Comparison of ENCODE assay signal across 22 mouse cellular contexts in the genomic region with DNA sequence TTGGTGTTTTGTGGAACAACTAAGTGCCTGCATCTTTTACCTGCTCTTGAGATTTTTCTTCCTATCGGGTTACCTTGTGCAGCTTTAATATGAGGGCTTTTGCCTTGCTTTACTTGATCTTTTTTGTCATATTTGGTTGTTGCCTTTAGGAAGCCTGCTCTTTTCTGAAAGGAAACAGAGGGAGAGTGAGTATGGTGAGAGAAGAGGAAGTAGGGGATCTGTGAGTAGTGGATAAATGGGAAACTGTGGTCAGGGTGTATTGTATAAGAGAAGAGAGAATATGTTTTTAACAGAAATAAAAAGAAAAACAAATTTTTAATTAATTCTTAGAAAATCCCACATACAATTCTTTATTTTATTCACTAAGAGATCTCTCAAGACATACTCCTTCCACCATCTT. TPM values are rescaled to one million over a fixed set of nuclear protein-coding genes. Genes with fewer than 3 reads are reported as not detected.
DNase-seq lines count a peak whose midpoint lies in the region; ATAC-seq lines count a peak whose summit lies in the region.
"Had no signal": no experiment of that assay in that cellular context is flagged by ENCODE, and none has a peak within 500 bp of the region (broad histone marks: within the 10 kb centered on the region; RNA-seq: fewer than 3 reads in every experiment).

No protein-coding gene starts in this region.

- H3K36me3 ChIP-seq in liver, embryonic 11.5 days (ENCODE audit: control insufficient read depth, insufficient read depth, low read length), result no peaks in the 10 kb centered on the region
- no peaks in the 10 kb centered on the region for H3K36me3 ChIP-seq in liver, embryonic 13.5 days
- H3K36me3 ChIP-seq in kidney, embryonic 14.5 days (ENCODE audit: control insufficient read depth, insufficient read depth, low read length), result no peaks in the 10 kb centered on the region
- H3K36me3 ChIP-seq: embryonic facial prominence, embryonic 10.5 days; heart, embryonic 15.5 days; hindbrain, embryonic 15.5 days had no signal

- H3K9me3 ChIP-seq in liver, embryonic 11.5 days (ENCODE audit: control insufficient read depth, low read length), result no peaks in the 10 kb centered on the region
- H3K9me3 ChIP-seq in liver, embryonic 13.5 days (replicated peaks), result no peaks in the 10 kb centered on the region
- H3K9me3 ChIP-seq in kidney, embryonic 14.5 days (ENCODE audit: control insufficient read depth, low read length), result no peaks in the 10 kb centered on the region; the same call in 1 of the 2 replicates
- H3K9me3 ChIP-seq: embryonic facial prominence, embryonic 10.5 days; forebrain, embryonic 13.5 days; heart, embryonic 15.5 days; hindbrain, embryonic 15.5 days had no signal

- no peak for DNase-seq in liver, embryonic 11.5 days (ENCODE audit: low spot score)
- no peak for DNase-seq in liver
- DNase-seq in MEL-GATA-1-ER (ENCODE audit: extremely low read depth, low read depth), result peak; percentile 80
- DNase-seq in liver, embryonic 13.5 days, result no peak
- DNase-seq in layer of hippocampus, postnatal 25 days (ENCODE audit: extremely low spot score in 1 of 2, low spot score in 1 of 2), result no peak
- DNase-seq in right cerebral cortex, postnatal 14 days, result no peak
- DNase-seq: adrenal gland, postnatal 10 days; cerebellum, adult 11-12 months; cerebellum, adult 9-10 months; cerebellum, postnatal 36 days; forebrain, postnatal 0 days; gastrocnemius, adult 2 months; gastrocnemius, postnatal 25 days; heart, adult 11 months; heart, postnatal 14 days had no signal

- 51% methylated on average over 1 of the region's 1 CpGs for WGBS in liver, embryonic 11.5 days
- 19% methylated on average over 1 of the region's 1 CpGs for WGBS in liver, embryonic 13.5 days (ENCODE audit: insufficient replicate concordance)
- 91% methylated on average over 1 of the region's 1 CpGs for WGBS in kidney, embryonic 14.5 days

- H3K4me2 ChIP-seq in liver, embryonic 11.5 days, result no peak overlapping the region
- peak overlapping the region; percentile 65; the same call in 1 of the 2 replicates for H3K4me2 ChIP-seq in liver, embryonic 13.5 days
- no peak overlapping the region for H3K4me2 ChIP-seq in kidney, embryonic 14.5 days (replicated peaks; ENCODE audit: low read depth, low read length)
- H3K4me2 ChIP-seq: forebrain, embryonic 13.5 days; heart, embryonic 15.5 days; hindbrain, embryonic 15.5 days had no signal

- H3K27me3 ChIP-seq in liver, embryonic 11.5 days (replicated peaks; ENCODE audit: control insufficient read depth, insufficient read depth, low read length), result no peaks in the 10 kb centered on the region
- no peaks in the 10 kb centered on the region for H3K27me3 ChIP-seq in liver, embryonic 13.5 days
- H3K27me3 ChIP-seq in kidney, embryonic 14.5 days (ENCODE audit: control insufficient read depth, insufficient read depth, low read length), result no peaks in the 10 kb centered on the region
- H3K27me3 ChIP-seq: CH12.LX; forebrain, embryonic 13.5 days; heart, embryonic 15.5 days; hindbrain, embryonic 15.5 days had no signal

- peak overlapping the region; percentile 84; the same call in 1 of the 2 replicates for H3K27ac ChIP-seq in liver, embryonic 11.5 days (ENCODE audit: low read depth, low read length)
- H3K27ac ChIP-seq in liver, embryonic 13.5 days, result peak overlapping the region; percentile 90
- H3K27ac ChIP-seq in kidney, embryonic 14.5 days (ENCODE audit: low read depth, low read length), result no peak overlapping the region
- H3K27ac ChIP-seq: embryonic facial prominence, embryonic 10.5 days; forebrain, embryonic 13.5 days; gastrocnemius, adult 2 months; heart, embryonic 15.5 days; hindbrain, embryonic 15.5 days had no signal

- H3K4me3 ChIP-seq in liver, embryonic 11.5 days (ENCODE audit: low read depth, low read length), result no peak overlapping the region
- H3K4me3 ChIP-seq in liver, embryonic 13.5 days (replicated peaks), result no peak overlapping the region
- no peak overlapping the region for H3K4me3 ChIP-seq in kidney, embryonic 14.5 days (ENCODE audit: low read length)
- H3K4me3 ChIP-seq: embryonic facial prominence, embryonic 10.5 days; forebrain, embryonic 13.5 days; gastrocnemius, adult 2 months; heart, embryonic 15.5 days; hindbrain, embryonic 15.5 days had no signal

- ATAC-seq in liver, embryonic 11.5 days (replicated peaks; ENCODE audit: low FRiP score), result no peak
- ATAC-seq in liver, embryonic 13.5 days (ENCODE audit: low read depth), result no peak
- peak; percentile 64 for ATAC-seq in megakaryocyte, adult 5-6 weeks (ENCODE audit: poor library complexity, severe bottlenecking)
- ATAC-seq in kidney, embryonic 14.5 days (ENCODE audit: low FRiP score, low TSS enrichment), result no peak
- ATAC-seq: forebrain, embryonic 13.5 days; forebrain, postnatal 0 days had no signal

- no peak overlapping the region for H3K9ac ChIP-seq in liver, embryonic 11.5 days (ENCODE audit: low read depth, low read length)
- H3K9ac ChIP-seq in liver, embryonic 13.5 days, result peak overlapping the region; percentile 23; the same call in 1 of the 2 replicates
- no peak overlapping the region for H3K9ac ChIP-seq in kidney, embryonic 14.5 days (ENCODE audit: low read depth, low read length)
- H3K9ac ChIP-seq: forebrain, embryonic 13.5 days; forebrain, postnatal 0 days; heart, embryonic 15.5 days; hindbrain, embryonic 15.5 days had no signal

- peaks cover 10% of the 10 kb centered on the region for H3K4me1 ChIP-seq in liver, embryonic 11.5 days (replicated peaks; ENCODE audit: control insufficient read depth, insufficient read depth, low read length)
- H3K4me1 ChIP-seq in liver, embryonic 13.5 days (replicated peaks), result peaks cover 48% of the 10 kb centered on the region
- H3K4me1 ChIP-seq in kidney, embryonic 14.5 days (ENCODE audit: control insufficient read depth, insufficient read depth, low read length), result no peaks in the 10 kb centered on the region

RNA-seq across cellular contexts. Expression of gene Zfp760, which starts 4.1 kb away (rescaled TPM):
- polyA plus RNA-seq in liver, embryonic 11.5 days (2014; fragmentation: Nextera tagmentation; extraction: Ambion mirVana), result 9.7 and 9.9 TPM in 2 replicates
- polyA plus RNA-seq in liver, embryonic 13.5 days (2015; fragmentation: Nextera tagmentation; extraction: Ambion mirVana), result 3.8 and 5.0 TPM in 2 replicates
- total RNA-seq in megakaryocyte, adult 5-6 weeks (2015), result 5.0 and 5.1 TPM in 2 replicates
- 5.9 and 8.5 TPM in 2 replicates for total RNA-seq in megakaryocyte, adult 5-6 weeks (2017)
- 12.9 and 18.4 TPM in 2 replicates for polyA plus RNA-seq in kidney, embryonic 14.5 days (2014; fragmentation: Nextera tagmentation; extraction: Ambion mirVana)
- total RNA-seq in layer of hippocampus, postnatal 25 days (2021), result 1 to 10 TPM; 7.1 to 7.8 TPM

RNA-seq across cellular contexts. Expression of gene Gm10226, which starts 11.8 kb away (rescaled TPM):
- polyA plus RNA-seq in liver, embryonic 11.5 days (2014; fragmentation: Nextera tagmentation; extraction: Ambion mirVana), result 6.1 and 8.7 TPM in 2 replicates
- 3.7 and 4.9 TPM in 2 replicates for polyA plus RNA-seq in liver, embryonic 13.5 days (2015; fragmentation: Nextera tagmentation; extraction: Ambion mirVana)
- total RNA-seq in megakaryocyte, adult 5-6 weeks (2015), result 13.3 TPM in 1 of 2 replicates, not detected in the other
- 2.2 and 14.0 TPM in 2 replicates for total RNA-seq in megakaryocyte, adult 5-6 weeks (2017)
- polyA plus RNA-seq in kidney, embryonic 14.5 days (2014; fragmentation: Nextera tagmentation; extraction: Ambion mirVana), result 6.1 and 7.7 TPM in 2 replicates
- total RNA-seq in layer of hippocampus, postnatal 25 days (2021), result 1 to 10 TPM; 6.5 to 10.0 TPM
- total RNA-seq: forebrain, postnatal 0 days; gastrocnemius, adult 2 months had no signal

RNA-seq across cellular contexts. Expression of gene Zfp229, which starts 27.2 kb away (rescaled TPM):
- 5.1 and 5.8 TPM in 2 replicates for polyA plus RNA-seq in liver, embryonic 11.5 days (2014; fragmentation: Nextera tagmentation; extraction: Ambion mirVana)
- polyA plus RNA-seq in liver, embryonic 13.5 days (2015; fragmentation: Nextera tagmentation; extraction: Ambion mirVana), result 2.0 and 2.4 TPM in 2 replicates
- 2.8 and 3.1 TPM in 2 replicates for total RNA-seq in megakaryocyte, adult 5-6 weeks (2015)
- 4.0 and 4.4 TPM in 2 replicates for total RNA-seq in megakaryocyte, adult 5-6 weeks (2017)
- 5.1 and 8.8 TPM in 2 replicates for polyA plus RNA-seq in kidney, embryonic 14.5 days (2014; fragmentation: Nextera tagmentation; extraction: Ambion mirVana)
- total RNA-seq in layer of hippocampus, postnatal 25 days (2021), result 1 to 10 TPM; 3.9 TPM

RNA-seq across cellular contexts. Expression of gene Zfp983, which starts 53.0 kb away (rescaled TPM):
- 3.4 and 3.9 TPM in 2 replicates for polyA plus RNA-seq in liver, embryonic 11.5 days (2014; fragmentation: Nextera tagmentation; extraction: Ambion mirVana)
- 1.1 and 1.3 TPM in 2 replicates for polyA plus RNA-seq in liver, embryonic 13.5 days (2015; fragmentation: Nextera tagmentation; extraction: Ambion mirVana)
- 9.4 and 10.8 TPM in 2 replicates for total RNA-seq in megakaryocyte, adult 5-6 weeks (2015)
- 4.6 and 6.5 TPM in 2 replicates for total RNA-seq in megakaryocyte, adult 5-6 weeks (2017)
- polyA plus RNA-seq in kidney, embryonic 14.5 days (2014; fragmentation: Nextera tagmentation; extraction: Ambion mirVana), result 2.6 and 4.4 TPM in 2 replicates
- 1 to 10 TPM; 8.9 to 9.8 TPM for total RNA-seq in layer of hippocampus, postnatal 25 days (2021)
